Mouse (Mus musculus): Measurements from ENCODE around the gene Olfr826.

- TF ChIP-seq CTCF (IDR thresholded peaks at IDR 0.05; ENCODE audit: borderline replicate concordance, extremely low read depth, insufficient read depth, insufficient read length) (no peak), POLR2A (IDR thresholded peaks at IDR 0.05; ENCODE audit: borderline replicate concordance, extremely low read depth, insufficient read depth, insufficient read length, poor library complexity, severe bottlenecking) (no peak)
These were observed 18.8 kb downstream of the Olfr826 start for GRCm38 (mm10) chr10:130165196-130165595.

All from brain, embryonic 14.5 days (tissue).